Mouse (Mus musculus) c-Kit-positive CD71-positive TER-119-positive erythroid progenitor cells, embryonic 14.5 days (primary cell): ENCODE measurements around the gene Brca1.
"Not testable (repeated sequence)": the region's sequence is repeated elsewhere in the genome, so short reads cannot be mapped to it uniquely, and the experiment has no call there.

Source experiments
- DNase-seq: peaks from one replicate; pipeline ENCODE4 v3.0.0-alpha.2; 2013; ENCODE audit warnings: low spot score

Brca1 gene

DNA sequence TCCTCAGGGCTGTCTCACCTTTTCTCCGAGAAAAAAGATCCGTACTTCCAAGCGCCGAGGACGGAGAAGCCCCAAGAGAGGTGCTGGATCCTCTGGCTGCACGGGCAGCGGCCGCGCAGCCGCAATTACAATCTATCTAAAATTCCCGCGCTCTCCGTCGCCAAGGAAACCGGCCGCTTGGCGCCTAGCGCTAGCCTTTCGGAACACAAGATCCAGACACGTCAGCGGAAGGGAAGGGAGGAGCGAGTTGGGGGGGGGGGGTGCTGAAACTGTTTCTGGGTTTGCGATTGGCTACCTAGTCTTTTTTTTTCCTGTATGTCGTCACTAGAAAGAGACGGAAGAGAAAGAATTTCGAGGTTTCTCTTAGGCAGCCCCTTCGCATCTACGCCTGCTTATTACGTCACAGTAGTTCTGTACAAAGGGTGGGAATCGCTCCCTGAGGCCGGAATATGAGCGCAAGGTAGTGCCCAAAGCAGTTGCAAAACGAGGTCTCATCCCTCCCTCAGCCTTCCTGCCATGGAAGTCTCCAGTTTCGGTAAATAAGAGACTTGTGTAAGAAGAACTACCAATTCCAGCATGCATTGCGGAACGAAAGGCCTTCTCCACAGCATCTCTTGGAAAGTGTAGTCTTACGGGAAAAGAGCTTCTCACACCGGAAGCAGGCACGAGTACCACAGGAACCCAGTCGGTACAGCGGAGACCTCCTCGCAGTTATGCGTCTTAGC, at the start of gene Brca1, which contains the start of gene Nbr1:
Gene Brca1, minus strand, starts transcription at position 205 of the 725 bp plus-strand sequence.
Gene Nbr1, plus strand, starts transcription at position 399 of the 725 bp plus-strand sequence.
- DNase-seq: peak; percentile 98

DNA sequence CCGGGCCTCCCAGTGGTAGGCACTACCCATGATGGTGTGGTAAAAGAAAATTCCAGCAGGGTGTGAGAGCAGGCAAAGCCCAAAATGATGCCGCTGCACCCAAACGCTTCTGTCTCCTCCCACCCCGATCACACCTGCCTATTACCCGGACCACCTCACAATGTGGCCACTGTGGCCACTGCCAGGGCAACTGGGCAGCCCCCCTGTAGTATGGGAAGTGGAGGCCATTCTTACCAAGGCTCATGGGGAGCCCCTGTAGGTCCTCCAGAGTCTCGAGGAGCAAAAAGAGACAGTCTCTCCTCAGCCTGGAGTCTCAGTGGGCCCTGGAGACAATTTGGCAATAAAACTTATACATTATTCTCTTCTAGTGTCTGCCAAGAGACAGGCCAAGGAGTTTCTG, 47.4 kb upstream of the Brca1 start, which contains the start of gene Gm11634:
Gene Gm11634, minus strand, starts transcription at position 101 of the 400 bp plus-strand sequence.
- DNase-seq: no peak

DNA sequence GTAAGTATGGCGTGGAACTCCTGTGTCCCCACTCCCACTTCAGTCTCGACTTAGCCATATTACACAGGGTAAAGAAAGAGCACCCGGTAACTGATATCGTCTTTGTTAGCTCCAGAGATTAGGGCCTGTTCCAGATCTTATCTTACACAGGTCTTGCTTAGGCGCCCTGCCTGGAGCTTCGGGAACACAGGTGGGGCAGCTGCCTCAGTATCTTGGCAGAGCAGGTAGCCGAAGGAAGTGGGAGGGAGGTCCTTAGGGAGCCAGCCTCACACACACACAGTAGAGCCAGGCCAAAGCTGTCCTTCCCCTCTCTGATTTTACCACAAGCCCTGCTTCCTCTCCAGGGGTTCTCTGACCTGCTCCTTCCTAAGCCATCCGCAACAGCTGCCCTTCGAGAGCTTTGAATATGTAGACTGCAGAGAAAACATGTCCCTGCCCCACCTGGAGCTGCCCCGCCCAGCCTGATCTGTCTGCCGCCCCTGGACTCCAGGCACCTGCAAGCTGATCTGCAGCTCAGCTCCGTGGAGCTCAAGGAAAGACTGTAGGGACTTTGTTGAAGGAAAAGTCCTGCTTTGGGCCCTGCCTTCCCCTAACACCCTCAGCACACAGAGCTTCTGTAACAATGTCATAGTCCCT, 38.4 kb upstream of the Brca1 start:
- no peak for DNase-seq

DNA sequence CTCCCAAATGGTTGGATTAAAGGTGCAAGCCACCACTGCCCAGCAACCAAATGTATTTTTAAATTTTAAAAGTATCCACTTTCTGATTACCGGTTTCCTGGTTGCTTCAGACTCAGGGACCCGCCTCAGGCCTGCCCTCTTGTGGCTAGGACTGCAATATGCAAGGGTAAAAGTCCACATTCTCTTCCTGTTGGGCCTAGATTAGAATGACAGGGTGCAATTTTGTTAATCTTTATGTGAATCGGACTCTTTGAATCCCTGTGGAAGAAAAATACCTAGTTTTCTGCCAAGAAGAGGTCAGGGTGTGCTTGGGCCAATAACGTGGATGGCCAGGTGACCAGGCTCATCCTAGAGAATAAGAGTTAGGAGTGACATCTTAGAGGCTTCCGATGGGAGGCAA, 37.7 kb upstream of the Brca1 start:
- peak; percentile 59 for DNase-seq

DNA sequence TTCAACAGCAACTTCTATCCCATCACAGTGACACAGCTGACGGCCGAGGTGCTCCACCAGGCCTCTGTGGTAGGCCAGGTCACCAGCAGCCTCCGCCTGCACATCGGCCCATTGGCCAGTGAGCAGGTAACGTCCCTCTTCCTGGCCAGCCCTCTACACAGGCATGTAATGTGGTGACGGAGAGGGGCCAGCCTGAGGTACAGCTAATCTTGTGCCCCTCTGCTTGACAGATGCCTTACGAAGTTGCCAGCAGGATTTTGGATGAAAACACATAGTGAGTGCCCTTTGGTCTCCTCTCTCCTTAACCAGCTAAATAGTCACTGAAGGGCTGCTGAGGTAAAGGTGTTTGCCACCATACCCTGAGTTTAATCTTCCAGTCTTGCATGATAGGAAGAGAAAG, 37.1 kb upstream of the Brca1 start:
- DNase-seq: no peak

DNA sequence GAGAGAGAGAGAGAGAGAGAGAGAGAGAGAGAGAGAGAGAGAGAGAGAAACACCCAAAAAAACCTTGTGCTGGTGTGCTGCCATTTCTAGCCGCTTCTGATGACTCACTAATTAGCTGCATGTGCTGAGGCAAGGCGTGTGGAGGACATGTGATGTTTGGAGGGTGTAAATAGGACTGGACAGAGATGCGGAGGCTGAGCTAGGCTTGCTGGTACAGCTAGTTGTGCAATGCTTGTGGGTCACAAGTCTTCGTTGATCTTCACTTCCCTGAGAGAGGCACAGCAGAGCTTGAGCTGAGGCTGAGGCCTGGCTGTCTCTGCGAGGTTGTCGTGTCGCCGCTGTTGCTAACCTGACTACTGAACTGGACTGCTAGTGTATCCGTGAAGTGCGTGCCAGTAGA, 35.9 kb upstream of the Brca1 start:
- no peak for DNase-seq

DNA sequence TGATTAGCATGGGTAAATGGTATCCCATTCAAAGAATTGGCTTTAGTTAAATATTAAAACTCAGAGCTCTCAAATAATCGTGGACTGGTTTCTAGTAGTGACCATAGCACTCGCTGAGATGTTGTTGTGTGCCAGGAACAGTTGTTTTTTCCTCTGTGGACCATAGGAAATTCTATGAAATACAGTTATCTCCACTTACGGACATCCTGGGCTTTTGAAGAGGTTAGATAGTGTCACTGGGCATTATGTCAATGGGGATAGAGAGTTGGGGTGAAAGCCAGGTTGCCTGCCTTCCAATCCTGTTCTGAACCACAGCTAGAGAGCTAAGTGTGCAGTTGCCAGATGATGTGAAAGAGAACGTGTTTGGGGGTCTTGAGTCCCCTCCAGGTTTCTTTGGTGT, 34.0 kb upstream of the Brca1 start:
- DNase-seq: no peak

DNA sequence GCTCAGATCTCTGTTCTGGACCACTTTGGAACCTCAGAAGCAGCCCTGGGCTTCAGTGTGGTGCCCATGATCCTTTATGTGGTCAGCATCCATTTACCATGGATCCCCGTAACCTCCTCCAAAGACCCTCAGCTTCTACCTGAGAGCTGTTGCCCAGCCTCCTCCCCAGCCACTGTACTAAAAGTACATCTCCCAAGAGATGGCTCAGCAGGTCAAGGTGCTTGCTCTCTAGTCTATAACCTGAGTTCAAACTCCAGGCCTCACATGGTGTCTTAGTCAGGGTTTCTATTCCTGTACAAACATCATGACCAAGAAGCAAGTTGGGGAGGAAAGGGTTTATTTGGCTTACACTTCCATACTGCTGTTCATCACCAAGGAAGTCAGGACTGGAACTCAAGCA, 33.3 kb upstream of the Brca1 start:
- DNase-seq: not testable (repeated sequence)

DNA sequence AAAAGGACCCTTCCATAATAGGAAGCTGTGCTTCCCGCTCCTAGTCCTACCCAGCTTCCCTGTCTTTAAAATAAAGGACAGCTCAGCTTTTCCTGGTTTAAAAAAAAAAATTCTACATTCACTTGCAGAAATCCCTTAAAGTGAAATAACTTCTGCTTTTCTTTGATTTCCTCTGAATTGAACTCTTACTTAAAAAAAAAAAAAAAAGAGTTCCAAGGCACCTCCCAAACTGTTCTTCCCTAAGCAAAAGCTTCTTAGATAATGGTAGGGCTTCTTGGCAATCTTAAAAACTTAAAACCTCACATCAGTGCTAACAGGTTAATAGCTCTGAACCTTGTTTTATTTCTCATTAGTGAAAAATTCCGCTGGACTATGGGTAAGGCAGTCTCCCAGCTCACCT, 31.4 kb upstream of the Brca1 start:
- DNase-seq: no peak

DNA sequence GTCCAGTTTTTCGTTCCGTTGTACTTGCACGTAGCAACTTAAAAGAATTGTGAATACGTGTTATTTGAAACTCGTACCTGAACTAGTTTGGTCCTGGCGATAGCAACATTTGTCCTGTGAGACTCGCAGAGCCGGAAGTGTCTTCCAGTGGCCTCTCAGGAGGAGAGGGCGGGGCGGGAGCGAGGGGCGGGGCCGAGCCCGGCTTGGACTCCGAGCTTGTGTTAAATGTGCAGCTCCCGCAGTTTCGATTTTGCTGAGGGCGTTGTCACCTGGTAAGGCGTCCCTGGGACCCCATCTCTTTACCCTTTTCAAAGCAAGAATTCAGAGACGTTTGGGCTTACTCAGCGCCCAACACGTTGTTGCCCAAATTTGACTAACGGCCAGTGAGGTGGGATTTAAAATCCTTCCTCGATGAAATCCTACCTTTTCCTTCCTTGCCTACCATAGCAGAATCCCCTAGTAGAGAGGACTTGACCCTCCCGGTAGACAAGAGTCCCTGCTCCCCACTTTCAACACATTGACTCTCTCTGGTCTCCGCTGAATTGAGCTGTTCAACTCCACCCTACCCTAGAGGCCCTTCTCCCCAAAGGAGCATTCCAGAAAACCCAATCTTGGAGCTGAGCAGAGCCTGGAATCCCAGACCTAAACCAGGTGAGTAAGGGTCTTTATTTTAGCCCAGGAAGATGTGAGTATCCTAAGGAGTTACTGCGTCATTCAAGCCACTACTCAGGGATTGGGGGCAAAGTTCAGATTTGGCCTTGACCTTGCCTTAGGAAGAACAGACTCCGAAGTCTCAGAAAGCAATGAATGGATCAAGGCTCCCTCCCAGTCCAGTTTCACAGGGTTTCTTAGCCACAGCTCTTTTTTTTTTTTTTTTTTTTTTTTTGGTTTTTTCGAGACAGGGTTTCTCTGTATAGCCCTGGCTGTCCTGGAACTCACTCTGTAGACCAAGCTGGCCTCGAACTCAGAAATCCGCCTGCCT, 30.6 kb upstream of the Brca1 start, which contains the start of gene Tmem106a:
Gene Tmem106a, plus strand, starts transcription at position 189 of the 982 bp plus-strand sequence.
- DNase-seq: peak; percentile 81

DNA sequence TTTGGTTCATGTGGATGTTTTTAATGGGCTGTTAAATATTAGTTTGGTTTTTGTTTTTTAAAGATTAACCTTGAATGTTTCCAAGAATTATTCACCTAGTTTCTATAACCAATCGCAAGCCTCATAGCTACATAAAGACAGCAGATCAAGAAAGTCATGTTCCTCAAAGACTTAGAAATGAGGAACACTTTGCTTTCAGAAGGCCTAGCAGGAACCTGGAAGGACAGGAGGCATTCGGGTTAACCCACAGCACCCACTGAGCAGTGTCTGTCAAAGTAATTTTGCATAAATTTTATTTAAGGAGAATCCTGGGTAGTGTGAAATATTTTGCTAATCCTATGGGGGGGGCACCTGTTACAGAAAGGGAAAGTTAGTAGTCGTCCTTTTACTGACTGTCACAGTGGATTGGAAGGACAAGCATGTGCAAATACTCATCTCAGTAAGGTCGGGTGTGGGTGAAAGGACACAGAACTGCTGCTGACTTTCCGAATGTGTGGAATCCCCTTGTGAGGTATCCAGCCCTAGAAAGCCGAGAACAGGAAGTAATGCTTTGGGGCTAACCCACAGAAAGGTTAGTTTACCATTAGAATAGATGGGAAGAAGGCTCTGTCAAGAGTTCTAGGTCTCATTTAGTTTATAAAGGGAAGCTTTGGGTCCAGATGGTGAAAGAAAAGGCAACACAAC, 29.5 kb upstream of the Brca1 start:
- no peak for DNase-seq

DNA sequence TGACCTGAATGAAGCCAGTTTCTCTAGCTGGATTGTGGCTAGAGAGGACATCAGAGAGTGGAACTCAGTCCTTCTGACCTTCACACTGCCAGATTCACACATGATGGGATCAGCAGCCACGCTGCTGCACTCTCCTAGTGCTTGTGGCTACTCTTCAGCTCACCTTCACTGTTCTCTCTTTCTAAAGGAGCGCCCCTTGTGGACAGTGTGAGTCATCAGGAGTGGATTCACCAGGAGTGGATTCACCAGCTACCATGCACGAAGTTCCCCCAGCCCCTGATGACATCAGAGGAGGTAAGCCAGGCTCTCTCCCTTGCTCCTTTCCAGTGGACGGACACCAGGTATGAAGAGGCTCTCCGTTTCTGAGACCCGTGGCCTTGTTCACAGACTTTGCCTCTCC, 24.4 kb upstream of the Brca1 start:
- no peak for DNase-seq

DNA sequence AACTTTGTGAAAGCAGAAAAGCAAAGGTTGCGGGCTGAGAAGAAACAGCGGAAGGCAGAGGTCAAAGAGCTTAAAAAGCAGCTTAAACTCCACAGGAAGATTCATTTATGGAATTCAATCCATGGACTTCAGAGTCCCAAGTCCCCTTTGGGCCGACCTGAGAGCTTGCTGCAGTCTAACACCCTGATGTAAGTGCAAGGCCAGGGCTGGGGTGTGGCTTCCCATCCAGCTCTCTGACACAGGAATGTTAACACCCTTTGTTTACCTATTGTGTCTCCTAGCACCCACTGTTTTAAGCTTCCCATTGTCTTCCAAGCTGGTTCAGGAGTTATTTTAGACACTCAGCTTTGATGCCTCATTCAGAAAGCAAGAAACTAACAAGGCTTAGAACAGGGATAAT, 16.7 kb upstream of the Brca1 start:
- DNase-seq: no peak

DNA sequence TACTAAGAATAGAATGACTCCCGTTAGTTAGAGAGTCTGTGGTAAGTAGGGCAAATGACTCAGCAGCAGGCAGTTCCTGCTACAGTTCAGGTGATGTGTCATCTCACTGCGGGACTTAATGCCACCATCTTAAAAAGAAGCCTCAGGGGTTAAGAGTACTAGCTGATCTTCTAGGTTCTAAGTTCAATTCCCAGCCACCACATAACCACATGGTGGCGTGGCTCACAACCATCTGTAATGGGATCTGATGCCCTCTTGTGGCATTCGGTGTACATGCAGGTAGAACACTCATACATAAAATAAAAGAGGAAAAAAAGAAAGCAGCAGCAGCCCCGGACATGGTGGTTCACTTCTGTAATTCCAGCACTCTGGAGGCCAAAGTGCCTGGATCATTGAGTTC, 10.6 kb upstream of the Brca1 start:
- DNase-seq: peak; percentile 66

DNA sequence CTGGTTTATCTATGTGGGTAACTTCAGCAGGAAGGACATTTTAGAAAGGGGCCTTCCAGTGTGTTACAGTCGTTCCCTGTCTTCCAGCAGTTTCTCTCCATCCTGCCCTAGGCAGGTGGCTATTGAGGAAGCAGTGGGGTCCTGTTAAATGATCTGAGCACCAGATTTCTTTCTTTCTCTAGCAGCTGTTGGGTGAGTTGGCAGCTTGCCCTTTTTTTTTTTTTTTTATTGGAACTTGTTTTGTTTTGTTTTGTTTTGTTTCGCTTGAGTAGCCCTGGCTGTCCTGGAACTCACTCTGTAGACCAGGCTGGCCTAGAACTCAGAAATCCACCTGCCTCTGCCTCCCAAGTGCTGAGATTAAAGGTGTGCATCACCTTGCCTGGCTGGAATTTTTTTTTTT, 5.2 kb upstream of the Brca1 start:
- no peak for DNase-seq

DNA sequence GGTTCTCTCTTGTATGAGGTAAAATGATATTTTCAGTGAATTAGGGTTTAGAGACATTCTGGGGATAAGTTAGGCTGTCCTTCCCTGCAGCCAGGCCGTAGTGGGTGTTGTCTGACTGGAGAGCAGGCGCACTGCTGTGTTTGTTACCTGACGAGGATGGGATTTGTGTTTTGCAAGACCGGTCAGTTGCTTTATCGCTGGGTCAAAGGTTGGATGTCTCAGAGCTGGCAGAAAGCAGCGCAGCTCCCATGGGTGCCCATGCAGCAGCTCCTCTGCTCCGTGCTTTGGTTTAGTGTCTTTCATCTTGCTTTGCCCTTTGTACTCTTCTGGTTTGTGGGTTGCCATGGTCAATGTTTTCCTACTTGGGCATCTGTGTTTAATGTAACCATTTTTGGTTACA, 4.8 kb upstream of the Brca1 start:
- no peak for DNase-seq

DNA sequence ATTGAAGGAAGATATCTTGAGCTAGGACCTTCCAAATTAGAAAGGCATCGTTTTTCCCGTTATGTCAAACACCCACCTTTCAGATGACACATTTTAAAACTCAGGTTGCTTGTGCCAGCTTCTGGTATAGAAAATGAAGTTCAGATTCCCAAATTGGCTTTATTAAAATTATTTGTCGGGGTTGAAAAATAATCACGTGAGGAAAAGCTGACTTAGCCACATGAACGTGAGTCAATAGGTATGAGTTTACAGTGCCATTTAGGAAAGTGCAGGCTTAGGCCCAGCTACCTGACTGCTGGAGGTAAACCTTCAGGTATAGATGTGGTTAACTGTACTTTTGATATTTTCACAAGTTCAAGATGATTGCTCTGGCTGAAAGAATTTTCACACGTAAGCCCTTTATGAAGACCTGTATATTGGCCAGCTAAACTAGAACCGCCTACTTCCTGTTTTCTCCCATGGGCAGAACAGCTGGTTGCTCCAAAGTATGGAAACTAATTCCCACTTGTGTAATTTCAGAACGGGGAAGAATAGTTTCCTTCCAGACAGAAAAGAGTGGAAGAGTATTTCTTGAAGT, 1.7 kb upstream of the Brca1 start:
- DNase-seq: no peak

DNA sequence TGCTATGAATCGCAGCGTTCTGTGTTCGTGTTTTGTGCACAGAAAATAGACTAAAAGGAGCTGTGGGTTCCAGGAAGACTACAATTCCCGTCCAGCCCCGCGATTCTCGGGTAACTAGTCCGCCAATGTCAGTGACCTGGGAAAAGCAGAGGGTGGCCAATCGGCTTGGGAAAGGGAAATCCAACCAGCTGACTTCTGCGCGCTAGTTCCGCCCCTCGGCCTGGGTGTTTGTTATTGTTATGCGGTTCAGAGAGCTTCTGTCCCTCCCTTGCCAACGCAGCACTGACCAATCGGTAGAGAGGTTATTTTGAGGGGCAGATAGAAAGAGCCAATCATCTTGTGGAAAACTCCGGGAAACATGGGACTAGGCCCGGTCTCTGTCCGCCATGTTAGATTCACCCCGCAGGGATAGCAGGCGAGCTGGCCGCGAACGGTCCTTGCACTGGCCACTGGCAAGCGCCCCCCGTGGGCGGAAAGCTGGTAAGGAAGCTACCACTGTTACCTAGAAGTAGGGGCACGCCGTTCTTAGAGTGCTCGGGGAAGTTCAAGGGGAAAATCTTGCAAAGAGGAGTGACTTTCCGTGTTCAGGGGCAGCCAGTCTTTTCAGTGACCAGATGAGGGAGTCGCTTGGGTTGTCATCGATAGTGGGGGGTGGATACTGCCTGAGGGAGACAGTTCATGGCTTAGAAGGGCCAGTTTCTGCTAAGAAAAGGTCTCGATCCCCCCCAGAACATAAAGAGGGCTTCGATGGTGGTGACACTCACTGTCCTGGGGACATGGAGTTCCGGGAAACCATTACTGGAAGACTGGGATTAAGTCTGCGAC, 933 bp upstream of the Brca1 start:
- DNase-seq: peak; percentile 99

DNA sequence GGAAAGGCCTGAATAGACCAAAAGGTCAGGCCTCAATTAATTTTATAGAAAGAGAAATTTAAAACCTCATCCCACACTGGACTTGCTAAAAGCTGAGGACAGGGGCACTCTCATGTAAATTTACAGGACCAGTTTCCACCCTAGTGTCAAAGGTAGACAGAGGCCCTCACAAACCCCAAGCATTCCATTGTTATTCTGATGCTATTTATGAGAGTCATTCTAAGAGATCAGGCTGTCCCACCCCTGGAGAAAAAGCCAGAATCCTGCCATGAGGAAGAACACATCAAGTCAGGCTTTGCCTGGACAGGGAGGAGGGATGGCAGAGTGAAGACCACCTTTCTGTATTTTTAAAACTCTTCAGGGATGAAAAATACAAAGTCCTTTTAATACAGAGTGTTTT, 3.2 kb downstream of the Brca1 start:
- DNase-seq: no peak

DNA sequence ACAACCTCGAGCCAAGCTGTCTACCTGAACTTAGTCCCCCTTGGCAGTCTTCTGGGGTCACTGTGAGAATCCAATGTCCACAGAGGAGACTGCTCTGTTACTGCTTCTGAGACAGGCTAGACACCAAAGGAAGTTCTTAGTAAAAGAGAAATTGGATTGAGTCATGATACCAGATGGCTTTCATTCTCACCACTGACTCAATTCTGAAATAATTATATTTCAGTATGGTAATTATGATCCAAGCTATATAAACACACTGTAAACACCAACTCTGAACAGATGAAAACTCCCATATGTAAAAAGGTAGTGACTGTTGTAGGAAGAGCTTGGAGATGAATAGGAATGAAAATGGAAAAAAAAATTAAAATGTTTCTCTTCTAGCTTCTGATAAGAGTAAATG, 7.6 kb downstream of the Brca1 start:
- DNase-seq: no peak

DNA sequence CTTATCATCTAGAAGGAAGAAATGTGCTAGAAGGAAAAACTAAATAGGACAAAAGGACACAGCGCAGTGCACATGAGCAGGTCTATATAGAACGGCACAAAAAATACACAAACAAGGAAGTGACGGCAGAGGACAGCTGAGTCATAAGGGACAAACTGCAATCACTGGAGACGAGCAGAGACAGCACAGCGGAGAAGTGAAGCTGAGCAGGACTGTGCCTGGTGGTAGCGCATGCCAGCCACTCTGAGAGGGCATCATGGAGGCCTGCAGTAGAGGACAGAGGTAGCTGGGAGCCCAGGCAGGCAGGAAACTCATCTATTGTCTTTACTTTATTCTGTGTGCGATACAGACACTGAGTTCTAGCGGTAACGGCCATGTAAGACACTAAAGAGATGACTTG, 8.2 kb downstream of the Brca1 start:
- no peak for DNase-seq
